Mouse (Mus musculus) left cerebral cortex, adult 2 months (tissue): ENCODE results near the gene Gtf3c1. TPM values are rescaled to one million over a fixed set of nuclear protein-coding genes. Genes with fewer than 3 reads are reported as not detected.
A peak's percentile ranks its signal among the peaks of the same experiment; 100 is the strongest.

ENCODE experiments used
- DNase-seq, 2 experiments: peaks; one replicate each; pipeline ENCODE4 v3.0.0; 2021 to 2022; ENCODE audit warnings: low spot score in 2 of 2, mixed read lengths in 1 of 2; ENCODE audit errors: extremely low spot score in 1 of 2
- H3K27ac ChIP-seq: fragments of 200-600 bp; 2 replicates; pipeline ENCODE4 v1.8.1; 2022
- H3K4me3 ChIP-seq: fragments of 200-600 bp; 2 replicates; pipeline ENCODE4 v1.8.1; 2022
- CTCF ChIP-seq: fragments of 200-600 bp; IDR thresholded peaks from 2 replicates; pipeline ENCODE4 v1.8.1; 2022; ENCODE audit warnings: antibody characterized with exemption, mild to moderate bottlenecking, moderate library complexity
- intact Hi-C: fragments of 180-260 bp; cut with DNase I; formaldehyde crosslinking; loops from one replicate; pipeline ENCODE4 v1.15.1; 2025
- long read RNA-seq, 2 experiments: library from polyadenylated mRNA; stranded (forward); transcript quantifications; one replicate each; pipeline ENCODE4 v2.0.0; 2021; ENCODE audit warnings: borderline mapping rate in 2 of 2
- total RNA-seq, 2 experiments: library from RNA; stranded (reverse); gene quantifications; 2 replicates each; pipeline ENCODE4 v1.2.3; 2021

Gtf3c1 gene
- total RNA-seq, result 100 to 1,000 TPM; 103 to 107 TPM
- long read RNA-seq, experiment 1, full-length matches to known transcripts, result 93 of 146 reads
- long read RNA-seq, experiment 1, partial matches to known transcripts, result 35 of 146 reads
- long read RNA-seq, experiment 1, other reads (novel, unspliced or antisense), result 18 of 146 reads
- long read RNA-seq, experiment 2, full-length matches to known transcripts, result 68 of 104 reads
- long read RNA-seq, experiment 2, partial matches to known transcripts, result 25 of 104 reads
- long read RNA-seq, experiment 2, other reads (novel, unspliced or antisense), result 11 of 104 reads

DNA sequence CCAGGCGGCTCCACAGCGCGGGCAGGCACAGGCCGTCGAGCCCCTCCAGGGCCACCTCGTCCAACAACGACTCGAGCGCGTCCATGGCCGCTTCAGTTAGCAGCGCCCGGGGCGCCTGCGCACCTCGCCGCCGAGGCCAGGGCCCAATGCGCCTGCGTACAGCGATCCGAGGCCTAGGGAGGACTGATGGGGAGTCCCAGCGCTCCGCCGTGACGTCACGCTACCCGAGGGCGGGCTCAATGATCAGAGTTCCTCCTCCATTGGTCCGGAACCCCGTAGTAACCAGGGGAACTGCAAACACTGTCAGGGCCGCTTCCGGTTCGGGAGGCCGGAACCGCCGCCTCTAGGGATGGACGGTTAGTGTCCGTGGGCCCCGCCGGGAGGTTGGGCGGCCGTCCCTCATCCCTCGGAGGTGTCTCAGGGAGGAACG is at the start of gene Gtf3c1, which contains the start of gene D430042O09Rik:
TSS of gene Gtf3c1 (minus strand) at position 188 of the 430 bp plus-strand sequence.
TSS of gene D430042O09Rik (plus strand) at position 296 of the 430 bp plus-strand sequence.
- TF ChIP-seq CTCF, result no peak
- peak within 1 kb of the TSS; percentile 87 for H3K27ac ChIP-seq
- intact Hi-C loops, result no loop called here
- peak; percentile 99 to 100 for DNase-seq
- H3K4me3 ChIP-seq, result peak within 1 kb of the TSS; percentile 80

DNA sequence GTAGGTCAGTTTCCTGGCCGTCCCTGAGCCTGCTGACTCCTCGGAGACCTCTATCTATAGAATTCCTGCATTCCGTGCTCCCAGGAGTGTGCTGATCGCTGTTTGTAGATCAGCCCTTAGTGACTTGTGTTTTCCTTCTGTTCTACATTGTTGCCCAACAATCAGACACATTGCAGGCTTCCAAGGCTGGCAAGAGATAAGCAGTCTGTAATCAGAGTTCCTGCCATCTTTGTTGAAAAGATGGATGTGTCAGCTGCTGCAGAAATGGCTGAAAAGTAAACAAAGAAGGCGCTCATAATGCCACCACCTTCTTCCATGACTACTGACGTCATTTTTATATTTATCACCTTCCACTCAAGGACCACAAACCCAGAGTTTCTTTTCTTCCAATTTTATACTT is 49.2 kb upstream of the Gtf3c1 start:
- no peak overlapping the region for H3K27ac ChIP-seq
- intact Hi-C loops, result no loop called here
- no peak for DNase-seq
- no peak overlapping the region for H3K4me3 ChIP-seq
- no peak for TF ChIP-seq CTCF

DNA sequence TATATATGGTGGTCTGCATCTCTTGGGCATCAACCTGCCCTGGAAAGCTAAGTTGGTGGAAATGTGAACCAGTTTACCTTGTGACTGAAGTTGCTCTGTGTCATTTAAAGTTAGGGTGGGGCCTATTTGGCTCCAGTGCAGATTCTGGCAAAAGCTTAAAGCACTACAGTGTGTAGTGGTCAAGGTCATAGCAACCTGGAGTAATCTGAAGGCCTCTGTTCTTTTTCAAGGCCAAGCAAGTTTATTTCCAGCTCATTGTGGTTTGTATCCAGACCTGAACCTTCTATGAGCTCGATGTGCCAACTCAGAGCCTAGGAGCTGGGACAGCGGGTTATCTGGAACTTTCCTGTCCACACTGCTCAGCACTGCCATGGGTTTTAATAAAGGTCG is 45.7 kb upstream of the Gtf3c1 start:
- DNase-seq, result no peak
- no peak for TF ChIP-seq CTCF
- H3K4me3 ChIP-seq, result no peak overlapping the region
- no peak overlapping the region for H3K27ac ChIP-seq
- intact Hi-C loops, result no loop called here

DNA sequence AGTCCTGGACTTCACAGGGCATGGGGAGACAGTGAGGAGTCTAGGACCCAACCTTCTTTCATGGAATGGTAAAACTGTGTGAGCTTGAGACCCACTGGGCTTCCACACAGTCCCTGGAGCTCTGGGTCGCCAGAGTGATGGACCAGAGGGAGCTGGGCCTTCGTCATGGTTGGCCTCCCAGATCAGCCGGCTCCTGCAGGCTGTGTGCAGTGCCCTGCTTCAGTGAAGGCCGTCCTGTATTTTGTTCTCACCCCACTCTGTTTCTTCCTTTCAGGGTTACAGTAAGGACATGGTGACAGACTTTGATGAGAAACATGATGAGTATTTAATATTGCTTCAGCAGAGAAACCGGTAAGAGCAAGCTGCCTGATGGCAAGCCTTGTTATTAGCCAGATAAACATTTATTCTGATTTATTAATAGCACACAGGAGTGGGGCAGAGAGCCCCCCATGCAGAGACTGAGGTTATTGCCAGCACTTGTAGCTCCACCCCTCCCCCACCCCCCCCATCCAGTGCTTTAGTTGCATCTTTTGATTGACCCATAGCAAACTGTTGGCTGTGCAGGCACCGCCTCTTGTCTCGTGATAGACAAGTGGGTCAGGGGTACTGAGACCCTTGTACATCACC is 45.2 kb upstream of the Gtf3c1 start:
- no peak for TF ChIP-seq CTCF
- intact Hi-C loops, result no loop called here
- H3K4me3 ChIP-seq, result no peak overlapping the region
- H3K27ac ChIP-seq, result no peak overlapping the region
- no peak for DNase-seq

DNA sequence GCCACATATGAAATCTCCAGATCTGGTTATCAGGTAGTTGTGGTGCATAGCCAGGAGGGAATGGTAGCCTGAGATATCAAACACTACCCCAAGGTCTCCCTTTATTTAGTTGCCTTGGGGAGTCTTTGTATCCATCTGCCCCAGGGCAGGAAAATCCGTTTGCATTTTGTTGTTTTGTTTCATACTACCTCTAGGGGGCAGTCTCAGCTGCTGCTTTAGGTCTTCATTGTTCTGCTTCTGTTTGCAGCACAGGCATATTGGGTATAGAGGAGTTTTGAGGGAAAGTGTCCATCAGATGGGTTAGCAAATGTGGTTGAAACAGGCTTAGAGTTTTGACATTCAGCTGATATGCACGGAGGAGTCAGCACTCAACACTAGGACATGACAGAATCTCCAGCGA is 40.6 kb upstream of the Gtf3c1 start:
- intact Hi-C loops, result loop anchor here (5.0 kb wide), 1 partner anchor 339 kb away; no protein-coding TSS in a partner anchor

DNA sequence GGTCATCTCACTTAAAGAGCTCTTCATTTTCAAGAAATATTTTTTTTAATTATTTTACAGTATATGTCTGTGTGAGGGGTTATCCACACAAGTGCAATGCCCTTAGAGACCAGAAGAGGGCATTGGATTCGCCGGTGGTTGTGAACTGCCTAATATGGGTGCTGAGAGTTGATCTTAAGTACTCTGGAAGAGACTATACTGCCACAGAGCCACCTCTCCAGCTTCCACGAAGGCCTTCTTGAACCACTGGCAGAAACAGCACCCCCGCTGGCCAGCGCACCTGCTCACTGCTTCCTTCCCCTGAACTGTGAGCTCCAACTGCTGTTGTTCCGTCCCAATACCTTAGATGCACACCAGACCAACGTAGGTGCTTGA is 39.7 kb upstream of the Gtf3c1 start:
- no peak overlapping the region for H3K4me3 ChIP-seq
- TF ChIP-seq CTCF, result peak; percentile 47
- intact Hi-C loops, result loop anchor here (5.0 kb wide), 1 partner anchor 340 kb away; no protein-coding TSS in a partner anchor
- DNase-seq, result no peak
- H3K27ac ChIP-seq, result no peak overlapping the region

More for the DNA sequence above, 40.6 kb upstream of the Gtf3c1 start:
- DNase-seq, result no peak
- no peak overlapping the region for H3K4me3 ChIP-seq
- TF ChIP-seq CTCF, result peak; percentile 82
- no peak overlapping the region for H3K27ac ChIP-seq

DNA sequence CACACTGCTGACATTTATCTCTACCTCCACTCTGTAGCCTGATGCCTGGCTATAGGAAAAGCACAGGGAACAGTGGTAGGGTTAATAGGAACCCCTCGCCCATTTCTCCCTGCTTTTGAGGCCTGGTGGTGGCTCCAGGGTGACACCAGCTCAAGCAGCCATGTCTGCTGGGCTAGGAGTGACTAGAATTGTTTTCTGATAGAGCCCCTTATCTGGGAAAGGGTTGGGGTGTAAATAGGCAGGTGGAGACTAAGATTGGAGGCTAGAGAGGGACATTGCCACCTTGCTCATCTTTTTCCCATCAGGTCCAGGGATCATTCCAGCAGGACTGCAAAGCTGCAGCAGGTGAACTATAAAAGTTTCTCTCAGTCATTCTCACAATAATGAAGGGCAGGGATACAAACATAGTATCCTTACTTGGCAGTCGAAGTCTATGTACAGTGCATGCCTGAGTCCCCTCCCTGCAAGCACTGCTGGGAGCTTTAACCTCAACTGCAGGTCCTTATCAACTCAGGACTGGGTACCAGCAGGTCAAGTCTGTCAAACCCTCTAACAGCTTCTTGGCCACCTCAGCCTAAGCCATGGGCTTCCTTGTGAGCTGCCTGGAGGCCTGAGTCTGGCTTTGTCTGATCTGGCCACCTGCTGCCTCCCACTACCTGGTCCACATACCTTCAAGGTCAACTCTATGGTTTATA is 39.2 kb upstream of the Gtf3c1 start:
- intact Hi-C loops, result loop anchor here (5.0 kb wide), 1 partner anchor 341 kb away; no protein-coding TSS in a partner anchor
- Histone ChIP-seq H3K27ac (no peak overlapping the region), H3K4me3 (no peak overlapping the region)
- no peak for TF ChIP-seq CTCF
- DNase-seq, result no peak

DNA sequence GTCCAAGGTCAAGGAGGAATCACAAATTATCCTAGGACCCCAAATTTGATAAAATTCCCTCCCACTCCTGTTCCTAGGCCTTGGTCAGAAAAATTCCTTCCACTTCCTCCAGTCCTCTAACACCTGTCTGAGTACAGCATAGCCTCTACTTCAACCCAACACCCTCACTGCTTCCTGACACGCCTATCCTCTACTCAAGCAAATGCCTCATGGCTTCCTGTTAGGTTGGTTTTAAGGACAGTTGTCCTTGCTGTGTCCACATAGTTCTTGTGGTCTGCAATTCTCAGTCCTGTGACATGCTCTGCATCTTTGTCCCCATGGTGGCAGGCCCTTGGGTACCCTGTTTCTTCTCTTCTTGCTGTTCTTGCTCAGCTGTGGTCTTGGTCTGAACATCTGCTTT is 37.2 kb upstream of the Gtf3c1 start:
- intact Hi-C loops, result loop anchor here (5.0 kb wide), 1 partner anchor 343 kb away; no protein-coding TSS in a partner anchor
- no peak for DNase-seq
- no peak overlapping the region for H3K27ac ChIP-seq
- H3K4me3 ChIP-seq, result no peak overlapping the region
- no peak for TF ChIP-seq CTCF

DNA sequence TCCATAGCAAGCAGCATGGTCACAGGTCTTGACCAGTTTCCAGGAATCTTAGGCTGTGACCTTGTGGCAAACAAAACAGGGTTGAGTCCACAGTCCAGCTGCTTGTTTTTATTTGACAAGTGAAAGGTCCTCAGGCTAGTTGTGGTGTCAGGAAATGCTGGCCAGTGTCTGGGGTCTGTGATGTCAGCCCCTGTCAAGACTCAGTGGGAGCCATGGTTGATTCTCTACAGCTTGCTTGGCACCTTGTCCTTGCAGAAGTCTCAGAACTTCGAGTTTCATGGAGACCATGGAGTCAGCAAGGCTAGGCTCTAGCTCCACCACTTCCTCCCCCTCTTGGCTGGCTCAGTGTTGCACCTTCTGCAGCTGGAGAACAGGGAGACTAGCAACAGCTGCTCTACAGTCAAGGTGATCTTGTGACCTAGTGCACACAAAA is 33.7 kb upstream of the Gtf3c1 start:
- H3K4me3 ChIP-seq, result no peak overlapping the region
- TF ChIP-seq CTCF, result no peak
- intact Hi-C loops, result no loop called here

DNA sequence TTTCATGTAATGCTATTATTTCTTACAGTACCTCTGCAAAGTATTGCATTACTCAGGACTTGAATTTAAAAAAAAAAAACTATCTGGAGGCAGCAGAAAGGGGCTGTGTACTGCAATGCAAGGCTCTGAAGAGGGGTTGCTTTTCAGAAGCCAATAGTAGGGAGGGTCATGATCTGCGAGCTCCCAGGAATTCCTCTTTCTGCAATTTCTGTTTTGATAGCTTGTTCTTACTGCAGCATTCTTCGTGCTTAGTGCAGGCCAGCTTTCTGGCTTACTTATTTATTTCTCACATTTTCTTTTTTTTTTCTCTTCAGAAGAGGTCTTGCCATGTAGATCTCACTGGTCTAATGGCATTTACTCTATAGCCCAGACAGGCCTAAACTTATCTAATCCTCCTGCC is 32.9 kb upstream of the Gtf3c1 start:
- no peak for TF ChIP-seq CTCF
- H3K27ac ChIP-seq, result no peak overlapping the region
- H3K4me3 ChIP-seq, result no peak overlapping the region
- no peak for DNase-seq
- intact Hi-C loops, result no loop called here

More for the DNA sequence above, 33.7 kb upstream of the Gtf3c1 start:
- no peak for DNase-seq
- no peak overlapping the region for H3K27ac ChIP-seq

DNA sequence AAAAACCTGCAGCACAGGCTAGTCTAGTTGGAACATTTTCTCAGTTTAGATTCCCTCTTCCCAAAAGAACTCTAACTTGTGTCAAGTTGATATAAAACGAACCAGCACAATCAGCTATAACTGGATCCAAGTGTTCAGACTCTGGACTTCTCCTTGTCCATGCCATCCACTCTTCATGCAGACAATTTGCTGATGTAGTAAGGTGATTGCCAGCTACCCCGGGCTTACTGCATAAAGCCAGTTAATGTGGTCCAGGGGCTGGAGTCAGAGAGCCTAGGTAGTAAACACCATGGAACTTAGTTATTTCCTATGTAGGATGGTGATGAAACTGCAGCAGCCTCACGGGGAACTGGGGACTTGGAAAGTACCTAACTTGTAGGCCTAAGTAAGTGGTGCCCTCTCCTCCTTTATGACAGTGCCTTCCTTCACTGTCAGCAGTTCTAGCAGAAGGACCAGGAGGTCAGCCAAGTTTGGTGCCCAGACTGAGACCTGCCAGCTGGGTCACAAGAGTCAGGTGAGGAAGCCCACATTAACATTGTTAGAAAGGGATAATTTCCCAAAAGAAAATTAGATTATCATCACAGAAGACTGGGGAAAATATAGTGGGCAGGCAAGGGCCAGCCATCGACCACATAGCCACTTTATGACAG is 28.9 kb upstream of the Gtf3c1 start:
- intact Hi-C loops, result no loop called here
- no peak for TF ChIP-seq CTCF
- no peak for DNase-seq
- Histone ChIP-seq H3K27ac (no peak overlapping the region), H3K4me3 (no peak overlapping the region)
